Mouse (Mus musculus) T-helper 17 cell (primary cell): ENCODE measurements at regions not wholly inside any gene's neighbourhood (a gene's known extent, or its start where the extent isn't known, plus 50 kb on each side); places are given as distances from the start of the nearest gene placed in this dataset.

Experiments
- in situ Hi-C, 2 experiments: fragments of 300-600 bp; cut with MboI, MseI; formaldehyde crosslinking; loops; 1 replicate in 1 of 2; 2 replicates in 1 of 2; pipeline ENCODE4 v1.15.1; 2025; ENCODE audit warnings: high pct_unique_total_duplicates in 2 of 2

DNA sequence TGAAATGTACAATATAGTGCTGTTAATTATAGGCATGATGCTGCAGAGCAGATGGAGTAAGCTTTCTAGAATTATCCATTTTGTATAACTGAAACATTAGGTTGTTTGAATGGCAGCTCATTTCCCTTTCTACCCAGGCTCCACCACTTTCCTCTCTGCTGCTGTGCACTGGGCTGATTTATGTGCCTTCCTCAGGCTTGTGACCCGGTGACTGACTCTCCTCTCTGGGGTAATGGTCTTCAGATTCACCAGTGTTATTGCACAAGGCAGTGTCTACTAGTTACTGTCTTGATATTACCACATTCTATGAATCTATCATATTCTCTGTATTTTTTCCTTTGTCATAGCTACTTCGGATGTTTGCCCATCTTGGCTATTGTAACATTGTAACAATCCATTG is 109.4 kb upstream of the Tpk1 start:
- in situ Hi-C loops: no loop called here

DNA sequence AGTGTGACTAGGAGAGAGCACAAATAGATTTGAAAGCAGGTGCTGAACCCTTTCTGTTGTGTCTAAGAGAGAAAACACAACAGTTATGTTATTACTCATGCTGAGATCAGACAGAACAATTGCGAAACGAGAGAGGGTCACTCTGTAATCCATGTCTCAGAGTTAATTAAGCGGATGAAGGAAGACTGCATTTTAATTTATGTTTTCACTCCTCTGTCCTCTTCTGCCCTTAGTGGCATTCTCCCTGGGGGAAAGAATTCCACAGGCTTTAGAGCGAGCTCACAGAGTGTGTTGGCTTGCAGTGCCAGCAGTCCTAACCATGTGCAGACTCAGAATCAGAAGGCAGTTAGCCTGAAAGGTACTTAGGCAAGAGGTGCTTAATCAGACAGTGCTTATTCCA is 108.4 kb upstream of the Tpk1 start:
- in situ Hi-C loops: no loop called here

DNA sequence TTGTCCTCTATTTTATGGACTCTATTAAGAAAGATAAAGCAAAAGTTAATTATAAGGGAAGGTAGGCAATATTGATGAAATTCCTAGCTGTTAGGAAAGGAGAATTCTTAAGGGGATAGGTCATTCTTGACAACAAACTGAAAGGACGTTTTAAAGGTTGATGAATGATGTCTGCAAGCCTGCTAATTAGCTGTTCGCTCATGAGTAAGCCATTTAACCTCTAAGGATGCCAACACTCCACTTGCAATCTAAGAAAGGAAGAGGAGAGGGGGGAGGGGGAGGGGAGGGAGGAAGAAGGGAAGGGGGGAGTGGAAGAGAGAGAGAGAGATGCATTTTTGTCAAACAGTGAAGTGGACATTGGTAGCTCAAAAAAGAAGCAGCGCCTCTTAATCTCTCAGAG is 107.5 kb upstream of the Tpk1 start:
- in situ Hi-C loops: no loop called here

DNA sequence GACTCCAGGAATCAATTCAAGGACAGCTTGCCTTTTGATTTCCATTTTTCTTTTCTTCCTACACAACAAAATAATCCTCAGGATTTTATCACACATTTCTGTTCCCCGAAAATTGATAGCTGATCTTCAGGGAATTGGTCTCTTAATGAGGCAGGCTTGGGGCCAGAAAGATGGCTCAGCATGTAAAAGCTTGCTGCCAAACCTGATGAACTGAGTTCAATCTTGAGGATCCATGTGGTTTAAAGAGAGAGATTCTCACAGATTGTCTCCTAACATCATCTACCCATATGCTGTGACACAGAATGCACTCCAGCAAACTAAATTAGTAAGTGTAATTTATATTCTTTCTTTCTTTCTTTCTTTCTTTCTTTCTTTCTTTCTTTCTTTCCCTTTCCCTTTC is 99.9 kb upstream of the Tpk1 start:
- in situ Hi-C loops: loop anchor here in 1 of 2 experiments (5.0 kb wide), 1 partner anchor 49 kb away; no protein-coding TSS in a partner anchor
